Mouse (Mus musculus) ES-E14 (cell line): ENCODE data around the gene Phf24. TPM values are rescaled to one million over a fixed set of nuclear protein-coding genes. Genes with fewer than 3 reads are reported as not detected.
A peak's percentile ranks its signal among the peaks of the same experiment; 100 is the strongest.

ENCODE experiments used
- DNase-seq: peaks from one replicate; pipeline ENCODE4 v3.0.0-alpha.2; 2013; ENCODE audit warnings: low read depth, low spot score
- H3K27ac ChIP-seq: 2 replicates; pipeline ENCODE4 v1.5.1; 2012; ENCODE audit warnings: low read depth, mild to moderate bottlenecking, low read length, moderate library complexity, mixed read lengths; ENCODE audit not compliant: poor library complexity, insufficient read depth, severe bottlenecking
- H3K36me3 ChIP-seq: 2 replicates; pipeline ENCODE4 v1.6.1; 2012; ENCODE audit warnings: mild to moderate bottlenecking, low read length, moderate library complexity, mixed read lengths; ENCODE audit not compliant: control insufficient read depth, poor library complexity, insufficient read depth, severe bottlenecking
- H3K4me1 ChIP-seq, 2 experiments: fragments of 150-350 bp in 1 of 2; sonication (generic) in 1 of 2; 2 replicates each; pipeline ENCODE4 v1.6.1; 2012; ENCODE audit warnings: low read length in 2 of 2, mild to moderate bottlenecking in 1 of 2, mixed read lengths in 1 of 2; ENCODE audit not compliant: control insufficient read depth in 2 of 2, insufficient read depth in 2 of 2, poor library complexity in 1 of 2
- H3K4me3 ChIP-seq, 2 experiments: fragments of 150-350 bp in 1 of 2; sonication (generic) in 1 of 2; 2 replicates each; pipeline ENCODE4 v1.5.1; 2012; ENCODE audit warnings: low read length in 2 of 2, low read depth in 1 of 2, mild to moderate bottlenecking in 1 of 2, mixed read lengths in 1 of 2; ENCODE audit not compliant: insufficient read depth in 1 of 2, poor library complexity in 1 of 2, severe bottlenecking in 1 of 2
- H3K9ac ChIP-seq: 2 replicates; pipeline ENCODE4 v1.6.1; 2012; ENCODE audit warnings: low read depth, mild to moderate bottlenecking, low read length, mixed read lengths; ENCODE audit not compliant: poor library complexity, insufficient read depth, severe bottlenecking
- H3K9me3 ChIP-seq: fragments of 150-350 bp; sonication (generic); 2 replicates; pipeline ENCODE4 v1.6.1; 2012; ENCODE audit warnings: low read depth, mild to moderate bottlenecking, low read length; ENCODE audit not compliant: control insufficient read depth, insufficient read depth
- CHD2 ChIP-seq: IDR thresholded peaks from 2 replicates; pipeline ENCODE4 v1.6.1; 2014; ENCODE audit warnings: mild to moderate bottlenecking, low read depth, low read length, inconsistent platforms
- HCFC1 ChIP-seq: IDR thresholded peaks from 2 replicates; pipeline ENCODE4 v1.6.1; 2012; ENCODE audit warnings: low read length, inconsistent platforms, borderline replicate concordance; ENCODE audit not compliant: insufficient read depth
- MAFK ChIP-seq: IDR thresholded peaks from 2 replicates; pipeline ENCODE4 v1.6.1; 2014; ENCODE audit warnings: mild to moderate bottlenecking, low read depth, low read length, inconsistent platforms; ENCODE audit not compliant: insufficient read depth
- ZC3H11A ChIP-seq: IDR thresholded peaks from 2 replicates; pipeline ENCODE4 v1.6.1; 2012; ENCODE audit warnings: low read depth, mild to moderate bottlenecking, inconsistent platforms, low read length, borderline replicate concordance
- ZNF384 ChIP-seq: IDR thresholded peaks from 2 replicates; pipeline ENCODE4 v1.6.1; 2012; ENCODE audit warnings: low read depth, low read length, inconsistent platforms
- in situ Hi-C, 2 experiments: fragments of 600-800 bp; cut with MboI; formaldehyde crosslinking; loops; one replicate each; pipeline ENCODE4 v1.15.1; 2025; ENCODE audit warnings: low sequenced_read_pairs in 2 of 2, inconsistent platforms in 1 of 2; ENCODE audit not compliant: unreplicated experiment in 2 of 2
- total RNA-seq: library from RNA; depleted of rRNA; stranded (reverse); fragments of 300-350 nt; gene quantifications from 2 replicates; pipeline ENCODE4 v1.2.3, GENCODE M21; 2012

Gene Phf24
- total RNA-seq, 1 experiment = 0.04 TPM

GRCm38 (mm10) chr4:42872151-42872550, 44.3 kb upstream of the Phf24 start:
- DNase-seq = no peak

GRCm38 (mm10) chr4:42872746-42873435, 43.6 kb upstream of the Phf24 start:
- TF ChIP-seq ZNF384 (no peak), ZC3H11A (no peak), MAFK (no peak), CHD2 (no peak), HCFC1 (no peak)
- no peak for DNase-seq
- Histone ChIP-seq H3K9ac (no peak overlapping the region), H3K27ac (no peak overlapping the region), H3K9me3 (no peaks in the 10 kb centered on the region), H3K4me3 (no peak overlapping the region), H3K4me1 (peaks cover 0 to 2% of the 10 kb centered on the region in 2 experiments; a peak in 1 of 4 replicates), H3K36me3 (no peaks in the 10 kb centered on the region)
- in situ Hi-C loops = no loop called here

More at GRCm38 (mm10) chr4:42872151-42872550, 44.3 kb upstream of the Phf24 start:
- in situ Hi-C loops = no loop called here
- Histone ChIP-seq H3K27ac (no peak overlapping the region), H3K36me3 (no peaks in the 10 kb centered on the region), H3K9ac (no peak overlapping the region), H3K4me1 (peaks cover 0 to 2% of the 10 kb centered on the region in 2 experiments; a peak in 1 of 4 replicates), H3K9me3 (no peaks in the 10 kb centered on the region), H3K4me3 (no peak overlapping the region)
- TF ChIP-seq CHD2 = no peak
- no peak for TF ChIP-seq ZC3H11A
- TF ChIP-seq MAFK = no peak
- no peak for TF ChIP-seq HCFC1
- TF ChIP-seq ZNF384 = no peak

GRCm38 (mm10) chr4:42874134-42874533, 42.3 kb upstream of the Phf24 start, which contains the start of gene Fam205c:
TSS of gene Fam205c (minus strand) at chr4:42874234.
- Histone ChIP-seq H3K4me3 (no peak within 1 kb of the TSS), H3K4me1 (peaks cover 0 to 2% of the 10 kb centered on the region in 2 experiments; a peak in 1 of 4 replicates), H3K27ac (no peak within 1 kb of the TSS), H3K36me3 (no peaks in the 10 kb centered on the region), H3K9ac (no peak within 1 kb of the TSS), H3K9me3 (no peaks in the 10 kb centered on the region)
- no peak for TF ChIP-seq CHD2
- in situ Hi-C loops = no loop called here
- DNase-seq = no peak

GRCm38 (mm10) chr4:42876586-42877291, 39.7 kb upstream of the Phf24 start:
- Histone ChIP-seq H3K36me3 (no peaks in the 10 kb centered on the region), H3K4me3 (no peak overlapping the region), H3K4me1 (peaks cover 0 to 2% of the 10 kb centered on the region in 2 experiments; a peak in 1 of 4 replicates), H3K9ac (no peak overlapping the region), H3K27ac (no peak overlapping the region), H3K9me3 (no peaks in the 10 kb centered on the region)
- in situ Hi-C loops = loop anchor here (5.0 kb wide), 1 partner anchor 86 kb away; no protein-coding TSS in a partner anchor
- peak; percentile 64 for DNase-seq
- TF ChIP-seq CHD2 (no peak), ZNF384 (no peak), ZC3H11A (peak; percentile 86), MAFK (no peak), HCFC1 (no peak)
